Mouse (Mus musculus): ENCODE data around the gene Cdc42ep4. TPM values are rescaled to one million over a fixed set of nuclear protein-coding genes. Genes with fewer than 3 reads are reported as not detected.

Gene Cdc42ep4
- total RNA-seq, 1 experiment = 17.8 TPM

DNA sequence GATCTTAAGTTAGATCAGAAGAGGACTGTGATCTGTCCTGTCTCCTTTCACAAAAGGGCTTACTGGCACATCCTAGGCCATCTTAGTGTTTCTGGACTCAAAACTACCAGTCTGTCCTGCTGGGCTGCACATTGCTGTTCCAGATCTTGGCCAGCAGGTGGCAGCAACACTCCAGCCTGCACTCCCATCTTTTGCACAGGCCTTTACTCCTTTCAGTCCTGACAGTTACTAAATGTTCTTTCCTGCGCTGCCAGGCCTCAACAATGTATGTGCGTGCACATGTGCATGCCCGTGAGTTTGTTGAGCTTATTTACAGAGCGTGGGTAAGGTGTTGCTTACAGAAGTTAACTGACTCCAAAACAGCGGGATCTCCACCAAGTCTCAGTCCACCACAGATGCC is 47.9 kb downstream of the Cdc42ep4 start:
- in situ Hi-C loops (cut with MboI; ENCODE audit: low sequenced_read_pairs in 2 of 2, unreplicated experiment in 2 of 2) = loop anchor here (5.0 to 10.0 kb wide), 2 partner anchors 109 to 111 kb away; no protein-coding TSS in a partner anchor
- H3K9ac ChIP-seq (ENCODE audit: insufficient read depth, low read depth, low read length, poor library complexity, severe bottlenecking) = no peak overlapping the region
- TF ChIP-seq ZC3H11A (IDR thresholded peaks at IDR 0.05; ENCODE audit: borderline replicate concordance, low read depth, low read length) = peak; percentile 98
- TF ChIP-seq MAFK (IDR thresholded peaks at IDR 0.05; ENCODE audit: insufficient read depth, low read depth, low read length) = no peak
- peak; percentile 47 for DNase-seq (ENCODE audit: low read depth, low spot score)
- H3K36me3 ChIP-seq (ENCODE audit: control insufficient read depth, insufficient read depth, low read length, poor library complexity, severe bottlenecking) = peaks cover 15% of the 10 kb centered on the region; the same call in 1 of the 2 replicates
- H3K4me1 ChIP-seq (ENCODE audit: control insufficient read depth in 2 of 2, insufficient read depth in 2 of 2, low read length in 2 of 2, poor library complexity in 1 of 2) = peaks cover 0 to 11% of the 10 kb centered on the region in 2 experiments; a peak in 1 of 4 replicates
- no peak overlapping the region for H3K4me3 ChIP-seq (ENCODE audit: insufficient read depth in 1 of 2, low read depth in 1 of 2, low read length in 2 of 2, poor library complexity in 1 of 2, severe bottlenecking in 1 of 2)
- H3K9me3 ChIP-seq (ENCODE audit: control insufficient read depth, insufficient read depth, low read depth, low read length) = no peaks in the 10 kb centered on the region
- no peak overlapping the region for H3K27ac ChIP-seq (ENCODE audit: insufficient read depth, low read depth, low read length, poor library complexity, severe bottlenecking)

DNA sequence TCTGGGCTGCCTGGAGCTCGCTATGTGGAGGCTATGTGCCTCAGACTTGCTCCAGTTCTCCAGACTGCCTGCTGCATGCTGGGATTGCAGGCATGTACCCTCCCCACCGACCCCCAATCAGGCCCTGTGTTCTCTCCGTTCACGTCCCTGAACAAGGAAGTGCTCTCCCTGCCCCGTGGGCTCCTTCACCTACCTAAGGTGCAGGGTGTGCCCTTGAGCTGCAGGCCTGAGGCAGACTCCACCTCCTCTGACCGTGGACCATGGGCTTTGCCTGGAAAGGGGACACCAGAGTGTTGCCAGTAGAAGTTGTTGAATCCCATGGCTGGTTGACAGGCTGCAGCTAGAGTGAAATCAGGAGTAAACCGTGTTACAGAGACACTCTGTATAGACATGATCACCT is 52.0 kb downstream of the Cdc42ep4 start:
- peaks cover 37% of the 10 kb centered on the region; the same call in 1 of the 2 replicates for H3K36me3 ChIP-seq (ENCODE audit: control insufficient read depth, insufficient read depth, low read length, poor library complexity, severe bottlenecking)

GRCm38 (mm10) chr11:113698013-113698545 is 53.6 kb downstream of the Cdc42ep4 start:
- Histone ChIP-seq H3K4me1 (ENCODE audit: control insufficient read depth in 2 of 2, insufficient read depth in 2 of 2, low read length in 2 of 2, poor library complexity in 1 of 2) (peaks cover 0 to 4% of the 10 kb centered on the region in 2 experiments; a peak in 1 of 4 replicates), H3K9me3 (ENCODE audit: control insufficient read depth, insufficient read depth, low read depth, low read length) (no peaks in the 10 kb centered on the region), H3K36me3 (ENCODE audit: control insufficient read depth, insufficient read depth, low read length, poor library complexity, severe bottlenecking) (peaks cover 41% of the 10 kb centered on the region; the same call in 1 of the 2 replicates), H3K27ac (ENCODE audit: insufficient read depth, low read depth, low read length, poor library complexity, severe bottlenecking) (no peak overlapping the region), H3K4me3 (ENCODE audit: insufficient read depth in 1 of 2, low read depth in 1 of 2, low read length in 2 of 2, poor library complexity in 1 of 2, severe bottlenecking in 1 of 2) (no peak overlapping the region), H3K9ac (ENCODE audit: insufficient read depth, low read depth, low read length, poor library complexity, severe bottlenecking) (no peak overlapping the region)
- DNase-seq (ENCODE audit: low read depth, low spot score) = no peak
- no peak for TF ChIP-seq ZC3H11A (IDR thresholded peaks at IDR 0.05; ENCODE audit: borderline replicate concordance, low read depth, low read length)
- no peak for TF ChIP-seq ZNF384 (IDR thresholded peaks at IDR 0.05; ENCODE audit: low read depth, low read length)
- no peak for TF ChIP-seq HCFC1 (IDR thresholded peaks at IDR 0.05; ENCODE audit: borderline replicate concordance, insufficient read depth, low read length)
- no peak for TF ChIP-seq MAFK (IDR thresholded peaks at IDR 0.05; ENCODE audit: insufficient read depth, low read depth, low read length)
- TF ChIP-seq CHD2 (IDR thresholded peaks at IDR 0.05; ENCODE audit: low read depth, low read length) = no peak
- in situ Hi-C loops (cut with MboI; ENCODE audit: low sequenced_read_pairs in 2 of 2, unreplicated experiment in 2 of 2) = no loop called here

More for the DNA sequence above, 52.0 kb downstream of the Cdc42ep4 start:
- no peaks in the 10 kb centered on the region for H3K9me3 ChIP-seq (ENCODE audit: control insufficient read depth, insufficient read depth, low read depth, low read length)
- H3K4me1 ChIP-seq (ENCODE audit: control insufficient read depth in 2 of 2, insufficient read depth in 2 of 2, low read length in 2 of 2, poor library complexity in 1 of 2) = peaks cover 0 to 6% of the 10 kb centered on the region in 2 experiments; a peak in 1 of 4 replicates
- no peak for TF ChIP-seq ZC3H11A (IDR thresholded peaks at IDR 0.05; ENCODE audit: borderline replicate concordance, low read depth, low read length)
- no peak for TF ChIP-seq ZNF384 (IDR thresholded peaks at IDR 0.05; ENCODE audit: low read depth, low read length)
- no peak for TF ChIP-seq HCFC1 (IDR thresholded peaks at IDR 0.05; ENCODE audit: borderline replicate concordance, insufficient read depth, low read length)
- TF ChIP-seq MAFK (IDR thresholded peaks at IDR 0.05; ENCODE audit: insufficient read depth, low read depth, low read length) = no peak
- TF ChIP-seq CHD2 (IDR thresholded peaks at IDR 0.05; ENCODE audit: low read depth, low read length) = no peak
- H3K27ac ChIP-seq (ENCODE audit: insufficient read depth, low read depth, low read length, poor library complexity, severe bottlenecking) = peak overlapping the region; percentile 52; the same call in 1 of the 2 replicates
- no peak overlapping the region for H3K4me3 ChIP-seq (ENCODE audit: insufficient read depth in 1 of 2, low read depth in 1 of 2, low read length in 2 of 2, poor library complexity in 1 of 2, severe bottlenecking in 1 of 2)
- H3K9ac ChIP-seq (ENCODE audit: insufficient read depth, low read depth, low read length, poor library complexity, severe bottlenecking) = peak overlapping the region; percentile 35; the same call in 1 of the 2 replicates
- in situ Hi-C loops (cut with MboI; ENCODE audit: low sequenced_read_pairs in 2 of 2, unreplicated experiment in 2 of 2) = loop anchor here (5.0 to 10.0 kb wide), 2 partner anchors 113 to 115 kb away; no protein-coding TSS in a partner anchor
- DNase-seq (ENCODE audit: low read depth, low spot score) = no peak

DNA sequence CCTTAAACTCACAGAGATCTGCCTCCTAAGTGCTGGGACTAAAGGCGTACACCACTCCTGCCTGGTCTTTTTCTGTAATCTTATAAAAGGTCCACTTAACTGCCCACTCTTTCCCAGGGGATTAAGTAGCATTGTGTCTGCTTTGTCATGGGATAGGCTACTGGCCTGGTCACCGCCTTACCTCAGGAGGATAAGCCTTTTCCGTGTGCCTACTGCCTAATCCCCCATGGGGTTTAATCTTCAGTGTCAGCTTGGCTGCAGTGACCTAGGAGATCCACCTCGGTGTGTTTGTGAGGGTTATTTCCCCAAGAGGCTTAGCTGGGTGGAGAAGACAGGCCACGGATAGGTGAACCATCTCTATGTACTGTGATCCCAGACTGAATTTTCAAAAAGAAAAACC is 54.1 kb downstream of the Cdc42ep4 start:
- no peaks in the 10 kb centered on the region for H3K9me3 ChIP-seq (ENCODE audit: control insufficient read depth, insufficient read depth, low read depth, low read length)
- H3K9ac ChIP-seq (ENCODE audit: insufficient read depth, low read depth, low read length, poor library complexity, severe bottlenecking) = no peak overlapping the region
- in situ Hi-C loops (cut with MboI; ENCODE audit: low sequenced_read_pairs in 2 of 2, unreplicated experiment in 2 of 2) = no loop called here
- H3K36me3 ChIP-seq (ENCODE audit: control insufficient read depth, insufficient read depth, low read length, poor library complexity, severe bottlenecking) = peaks cover 43% of the 10 kb centered on the region; the same call in 1 of the 2 replicates
- TF ChIP-seq CHD2 (IDR thresholded peaks at IDR 0.05; ENCODE audit: low read depth, low read length) (no peak), HCFC1 (IDR thresholded peaks at IDR 0.05; ENCODE audit: borderline replicate concordance, insufficient read depth, low read length) (no peak), ZC3H11A (IDR thresholded peaks at IDR 0.05; ENCODE audit: borderline replicate concordance, low read depth, low read length) (no peak), ZNF384 (IDR thresholded peaks at IDR 0.05; ENCODE audit: low read depth, low read length) (no peak), MAFK (IDR thresholded peaks at IDR 0.05; ENCODE audit: insufficient read depth, low read depth, low read length) (no peak)
- DNase-seq (ENCODE audit: low read depth, low spot score) = no peak
- H3K4me1 ChIP-seq (ENCODE audit: control insufficient read depth in 2 of 2, insufficient read depth in 2 of 2, low read length in 2 of 2, poor library complexity in 1 of 2) = peaks cover 0 to 4% of the 10 kb centered on the region in 2 experiments; a peak in 1 of 4 replicates
- H3K4me3 ChIP-seq (ENCODE audit: insufficient read depth in 1 of 2, low read depth in 1 of 2, low read length in 2 of 2, poor library complexity in 1 of 2, severe bottlenecking in 1 of 2) = no peak overlapping the region
- no peak overlapping the region for H3K27ac ChIP-seq (ENCODE audit: insufficient read depth, low read depth, low read length, poor library complexity, severe bottlenecking)
